In genomic region chr14:54686063-54686521, GRCm38 (mm10) we compare ENCODE assay signal across 8 mouse cellular contexts. TPM values are rescaled to one million over a fixed set of nuclear protein-coding genes. Genes with fewer than 3 reads are reported as not detected.
DNase-seq lines count a peak whose midpoint lies in the region; ATAC-seq and TF ChIP-seq lines count a peak whose summit lies in the region.

Gene 1700123O20Rik, plus strand, starts transcription at chr14:54686216.

- H3K9ac ChIP-seq in heart, postnatal 0 days (replicated peaks; ENCODE audit: low read depth, low read length) = peak within 1 kb of the TSS; percentile 93
- H3K9ac ChIP-seq in stomach, postnatal 0 days (ENCODE audit: low read length) = peak within 1 kb of the TSS; percentile 97

- no peaks in the 10 kb centered on the region for H3K27me3 ChIP-seq in embryonic facial prominence, embryonic 10.5 days (replicated peaks; ENCODE audit: low read depth, poor library complexity, severe bottlenecking)
- H3K27me3 ChIP-seq in heart, postnatal 0 days (ENCODE audit: control insufficient read depth, insufficient read depth, low read length) = no peaks in the 10 kb centered on the region
- H3K27me3 ChIP-seq in megakaryocyte, embryonic 14.5 days (replicated peaks) = no peaks in the 10 kb centered on the region
- H3K27me3 ChIP-seq in stomach, postnatal 0 days (ENCODE audit: control insufficient read depth, insufficient read depth, low read length) = no peaks in the 10 kb centered on the region

- H3K4me2 ChIP-seq in heart, postnatal 0 days (ENCODE audit: low read depth, low read length) = peak within 1 kb of the TSS; percentile 85
- H3K4me2 ChIP-seq in stomach, postnatal 0 days (replicated peaks; ENCODE audit: low read depth) = peak within 1 kb of the TSS; percentile 66

- DNase-seq in frontal cortex, adult 2 months (ENCODE audit: extremely low spot score in 1 of 2, low spot score in 1 of 2) = peak; percentile 66 to 78
- DNase-seq in frontal cortex, postnatal 25 days (ENCODE audit: low spot score in 2 of 2) = no peak
- peak; percentile 84 for DNase-seq in MN1 (ENCODE audit: low spot score)
- DNase-seq in embryonic facial prominence, embryonic 10.5 days (ENCODE audit: low spot score) = peak; percentile 89
- peak; percentile 94 for DNase-seq in heart, postnatal 0 days (ENCODE audit: low spot score)
- no peak for DNase-seq in layer of hippocampus, postnatal 25 days (ENCODE audit: extremely low spot score in 1 of 2, low spot score in 1 of 2)
- DNase-seq in stomach, postnatal 0 days (ENCODE audit: low spot score) = no peak

- TF ChIP-seq CTCF in heart, postnatal 0 days (IDR thresholded peaks at IDR 0.05; ENCODE audit: low read depth) = peak; percentile 38
- TF ChIP-seq CTCF in stomach, postnatal 0 days (IDR thresholded peaks at IDR 0.05; ENCODE audit: low read depth) = peak; percentile 64

- H3K4me3 ChIP-seq in embryonic facial prominence, embryonic 10.5 days = peak within 1 kb of the TSS; percentile 75
- H3K4me3 ChIP-seq in heart, postnatal 0 days (ENCODE audit: low read depth, low read length) = peak within 1 kb of the TSS; percentile 87
- peak within 1 kb of the TSS; percentile 100 for H3K4me3 ChIP-seq in megakaryocyte, embryonic 14.5 days (replicated peaks)
- H3K4me3 ChIP-seq in stomach, postnatal 0 days (ENCODE audit: low read depth, low read length) = peak within 1 kb of the TSS; percentile 96

- H3K36me3 ChIP-seq in embryonic facial prominence, embryonic 10.5 days (replicated peaks) = peaks cover 57% of the 10 kb centered on the region
- H3K36me3 ChIP-seq in heart, postnatal 0 days (replicated peaks; ENCODE audit: control insufficient read depth, insufficient read depth, low read length) = peaks cover 38% of the 10 kb centered on the region
- H3K36me3 ChIP-seq in megakaryocyte, embryonic 14.5 days (replicated peaks; ENCODE audit: low read length) = peaks cover 52% of the 10 kb centered on the region
- peaks cover 3% of the 10 kb centered on the region; the same call in 1 of the 2 replicates for H3K36me3 ChIP-seq in stomach, postnatal 0 days (ENCODE audit: control insufficient read depth, insufficient read depth, low read length)

- H3K9me3 ChIP-seq in embryonic facial prominence, embryonic 10.5 days = no peaks in the 10 kb centered on the region
- H3K9me3 ChIP-seq in heart, postnatal 0 days (replicated peaks; ENCODE audit: control insufficient read depth, low read length) = no peaks in the 10 kb centered on the region
- no peaks in the 10 kb centered on the region for H3K9me3 ChIP-seq in megakaryocyte, embryonic 14.5 days
- no peaks in the 10 kb centered on the region for H3K9me3 ChIP-seq in stomach, postnatal 0 days (ENCODE audit: control insufficient read depth, low read length)

- peak within 1 kb of the TSS; percentile 93 for H3K27ac ChIP-seq in embryonic facial prominence, embryonic 10.5 days (replicated peaks)
- peak within 1 kb of the TSS; percentile 97 for H3K27ac ChIP-seq in heart, postnatal 0 days (ENCODE audit: low read depth)
- peak within 1 kb of the TSS; percentile 99 for H3K27ac ChIP-seq in stomach, postnatal 0 days (replicated peaks)

- 0 out of 2 replicates have a peak, but pooled peaks have one; percentile 42 for TF ChIP-seq EP300 in heart, postnatal 0 days (IDR thresholded peaks at IDR 0.05; ENCODE audit: low read depth)
- TF ChIP-seq EP300 in stomach, postnatal 0 days (optimal IDR thresholded peaks at IDR 0.05) = no peak

- H3K4me1 ChIP-seq in embryonic facial prominence, embryonic 10.5 days = peaks cover 26% of the 10 kb centered on the region
- peaks cover 11% of the 10 kb centered on the region for H3K4me1 ChIP-seq in heart, postnatal 0 days (ENCODE audit: control insufficient read depth, insufficient read depth)
- peaks cover 59% of the 10 kb centered on the region for H3K4me1 ChIP-seq in megakaryocyte, embryonic 14.5 days
- H3K4me1 ChIP-seq in stomach, postnatal 0 days (replicated peaks; ENCODE audit: control insufficient read depth, insufficient read depth) = no peaks in the 10 kb centered on the region

- ATAC-seq in heart, postnatal 0 days (ENCODE audit: insufficient read depth, low read depth) = peak; percentile 67
- peak; percentile 77 for ATAC-seq in stomach, postnatal 0 days (ENCODE audit: low FRiP score, low TSS enrichment)

- 0% methylated on average over 41 of the region's 41 CpGs for WGBS in embryonic facial prominence, embryonic 10.5 days
- under 1% methylated on average over 38 of the region's 41 CpGs for WGBS in heart, postnatal 0 days
- under 1% methylated on average over 29 of the region's 41 CpGs for WGBS in stomach, postnatal 0 days

RNA-seq across cellular contexts. Expression of gene 1700123O20Rik, which starts in this region (rescaled TPM):
- polyA plus RNA-seq in frontal cortex, adult 2 months (2012; rRNA removed) = 36.3 and 36.6 TPM in 2 replicates
- 115 and 116 TPM in 2 replicates for polyA plus RNA-seq in embryonic facial prominence, embryonic 10.5 days (2016; fragmentation: Nextera tagmentation; extraction: Ambion mirVana)
- 15.4 and 27.8 TPM in 2 replicates for total RNA-seq in heart, postnatal 0 days (2014; rRNA removed; ENCODE audit: low replicate concordance)
- polyA plus RNA-seq in heart, postnatal 0 days (2015; fragmentation: Nextera tagmentation; extraction: Ambion mirVana) = 39.1 and 40.8 TPM in 2 replicates
- 10 to 100 TPM; 27.3 to 28.7 TPM for total RNA-seq in layer of hippocampus, postnatal 25 days (2021)
- polyA plus RNA-seq in megakaryocyte, embryonic 14.5 days (2012; ENCODE audit: insufficient read depth, low replicate concordance) = 28.9 and 131 TPM in 2 replicates
- 60.8 and 61.7 TPM in 2 replicates for polyA plus RNA-seq in stomach, postnatal 0 days (2015; fragmentation: Nextera tagmentation; extraction: Ambion mirVana)

Comparison
In these comparisons a context has a peak if more than half of its experiments do, and no peak if none do; other contexts are left out.
1. DNase-seq: peak in frontal cortex, adult 2 months (2 of 2), MN1 (single experiment), embryonic facial prominence, embryonic 10.5 days (single experiment) and heart, postnatal 0 days (single experiment); none in frontal cortex, postnatal 25 days (0 of 2), layer of hippocampus, postnatal 25 days (0 of 2) and stomach, postnatal 0 days (single experiment).
2. Peak in every context shown above with its lines, with median percentiles within 50 percentile points of each other: H3K27ac ChIP-seq and H3K4me3 ChIP-seq.